Mouse (Mus musculus): ENCODE data around the gene Olfr273. TPM values are rescaled to one million over a fixed set of nuclear protein-coding genes. Genes with fewer than 3 reads are reported as not detected.

The Olfr273 gene
- polyA plus RNA-seq, 1 experiment from 2014 or later = not detected

Other genes with a start within 250 kb of the Olfr273 start
- not detected in 2 replicates for gene Olfr275, start 44.6 kb downstream of the Olfr273 start, polyA plus RNA-seq (2015; fragmentation: Nextera tagmentation; extraction: Ambion mirVana)
- gene Olfr272, start 59.9 kb upstream of the Olfr273 start, polyA plus RNA-seq (2015; fragmentation: Nextera tagmentation; extraction: Ambion mirVana) = not detected in 2 replicates
- gene Olfr270, start 105.3 kb upstream of the Olfr273 start, polyA plus RNA-seq (2015; fragmentation: Nextera tagmentation; extraction: Ambion mirVana) = not detected in 2 replicates
- gene Nipsnap3a, start 130.0 kb upstream of the Olfr273 start, polyA plus RNA-seq (2015; fragmentation: Nextera tagmentation; extraction: Ambion mirVana) = not detected in 2 replicates
- gene Nipsnap3b, start 152.6 kb upstream of the Olfr273 start, polyA plus RNA-seq (2015; fragmentation: Nextera tagmentation; extraction: Ambion mirVana) = 170 and 183 TPM in 2 replicates